Mouse (Mus musculus): ENCODE measurements at regions not wholly inside any gene's neighbourhood (a gene's known extent, or its start where the extent isn't known, plus 50 kb on each side); places are given as distances from the start of the nearest gene placed in this dataset.
"Not testable (repeated sequence)": the region's sequence is repeated elsewhere in the genome, so short reads cannot be mapped to it uniquely, and the experiment has no call there.

DNA sequence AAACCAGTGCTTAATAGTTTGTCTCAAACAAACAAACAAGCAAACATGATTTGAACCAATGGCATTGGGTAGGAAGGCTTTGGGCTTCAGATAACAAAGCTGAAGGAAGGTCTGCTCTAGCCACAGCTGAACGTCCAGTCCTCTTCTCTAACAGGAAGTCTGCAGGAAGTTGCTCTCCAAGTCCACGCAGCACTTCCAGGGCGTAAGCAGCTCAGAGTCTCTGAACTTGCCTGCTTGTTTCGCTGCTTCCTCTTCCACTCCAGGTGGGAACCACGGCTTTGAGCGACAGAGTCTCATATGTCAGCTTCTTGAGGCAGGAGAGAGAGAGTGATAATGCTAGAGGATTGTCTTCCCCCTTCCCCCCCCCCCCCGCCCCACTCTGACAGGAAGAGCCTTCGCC, 123.6 kb downstream of the Tnfrsf21 start:
- DNase-seq: no peak

DNA sequence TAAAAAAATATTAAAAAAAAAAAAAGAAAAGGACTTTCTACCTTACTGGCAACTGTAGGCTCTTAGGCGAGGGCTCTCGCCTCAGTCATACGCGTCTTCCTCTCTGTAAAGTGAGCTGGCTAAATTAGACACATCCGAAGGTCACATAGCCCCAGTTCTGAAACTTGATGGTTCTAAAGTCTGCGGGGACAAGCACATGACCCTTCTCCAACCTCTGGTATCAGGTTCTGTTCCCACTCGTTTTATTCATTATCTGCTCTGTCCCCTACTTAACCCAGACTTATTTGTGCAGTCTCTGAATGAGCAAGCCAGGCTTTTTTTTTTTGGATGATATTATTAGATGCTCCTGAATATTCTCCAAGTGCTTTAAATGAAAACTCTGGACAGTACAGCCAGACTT, 125.4 kb downstream of the Tnfrsf21 start:
- no peak for DNase-seq

- no peak for DNase-seq
Measured at GRCm38 (mm10) chr17:43145749-43146148, 124.4 kb upstream of the Adgrf1 start.

GRCm38 (mm10) chr17:43147935-43148334, 122.2 kb upstream of the Adgrf1 start:
- no peak for DNase-seq

DNA sequence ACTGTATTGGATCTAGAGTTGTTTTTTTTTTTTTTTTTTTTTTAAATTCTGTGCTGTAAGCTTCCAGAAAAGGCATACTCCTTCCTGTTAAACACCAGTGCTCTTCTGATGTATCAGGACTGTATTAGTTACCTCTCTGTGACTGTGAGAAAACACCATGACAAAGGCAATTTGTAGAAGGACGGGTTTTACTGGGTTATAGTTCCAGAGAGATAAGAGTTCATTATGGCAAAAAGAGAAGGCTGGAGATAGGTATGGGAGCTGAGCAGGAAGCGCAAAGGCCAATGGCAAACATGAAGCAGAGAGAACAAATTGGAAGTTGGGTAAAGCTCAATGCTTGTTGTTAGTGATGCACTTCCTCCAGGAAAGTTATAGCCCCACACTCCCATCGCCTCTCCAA, 117.5 kb upstream of the Adgrf1 start:
- DNase-seq: no peak

DNA sequence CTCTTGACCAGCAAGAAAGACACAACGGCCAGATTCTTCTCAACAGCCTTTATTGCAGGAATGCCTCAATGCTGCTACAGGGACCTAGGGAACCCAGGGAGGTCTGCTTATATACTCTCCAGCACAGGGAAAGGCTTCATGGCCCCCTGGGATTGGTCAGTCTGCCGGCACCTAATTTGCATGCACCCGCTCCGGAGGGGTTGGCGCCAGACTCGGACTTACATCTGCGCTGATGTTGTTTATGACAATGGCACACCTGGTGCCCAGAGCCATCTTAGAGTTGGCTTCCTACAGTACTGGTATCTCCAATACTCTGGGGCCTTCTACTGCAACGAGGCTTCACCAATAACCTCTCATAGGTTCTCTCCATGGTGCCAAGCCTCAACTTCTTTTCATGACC, 114.9 kb upstream of the Adgrf1 start:
- DNase-seq: not testable (repeated sequence)

GRCm38 (mm10) chr17:43156116-43156515, 114.0 kb upstream of the Adgrf1 start:
- no peak for DNase-seq

DNA sequence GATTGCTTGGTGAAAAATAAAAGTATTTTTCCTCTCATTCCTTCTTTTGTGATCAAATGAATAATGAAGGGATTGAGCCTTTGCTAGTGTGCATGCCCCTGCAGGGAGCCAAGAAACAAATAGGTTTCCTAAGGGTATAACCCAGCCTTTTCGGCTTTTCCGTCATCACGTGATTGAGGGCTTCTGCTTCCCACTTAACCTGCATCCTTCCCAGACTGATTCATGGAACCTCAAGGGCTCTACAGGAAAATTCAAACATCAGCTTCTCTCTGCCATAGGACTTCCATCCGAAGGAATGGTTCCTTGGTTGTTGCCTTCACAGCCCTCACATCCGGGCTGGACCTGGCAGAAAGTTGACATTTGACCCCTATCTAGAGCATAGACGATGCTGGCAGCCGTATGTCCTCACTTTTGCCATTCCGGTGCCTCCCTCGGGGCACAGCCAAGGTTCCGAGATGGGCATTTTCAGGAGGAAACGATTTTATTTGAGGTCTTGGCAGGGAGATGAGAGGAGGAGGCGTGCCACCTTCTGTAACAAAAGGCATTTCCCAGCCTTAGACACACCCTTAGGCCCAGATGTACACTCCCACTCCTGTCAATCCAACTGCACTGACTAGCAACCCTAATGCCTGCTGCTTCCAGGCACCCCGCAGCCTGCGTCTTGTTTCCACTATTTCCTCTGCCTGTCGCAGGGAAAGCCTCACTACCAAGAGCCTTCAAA, 112.2 kb upstream of the Adgrf1 start:
- DNase-seq: peak; percentile 38 to 42

DNA sequence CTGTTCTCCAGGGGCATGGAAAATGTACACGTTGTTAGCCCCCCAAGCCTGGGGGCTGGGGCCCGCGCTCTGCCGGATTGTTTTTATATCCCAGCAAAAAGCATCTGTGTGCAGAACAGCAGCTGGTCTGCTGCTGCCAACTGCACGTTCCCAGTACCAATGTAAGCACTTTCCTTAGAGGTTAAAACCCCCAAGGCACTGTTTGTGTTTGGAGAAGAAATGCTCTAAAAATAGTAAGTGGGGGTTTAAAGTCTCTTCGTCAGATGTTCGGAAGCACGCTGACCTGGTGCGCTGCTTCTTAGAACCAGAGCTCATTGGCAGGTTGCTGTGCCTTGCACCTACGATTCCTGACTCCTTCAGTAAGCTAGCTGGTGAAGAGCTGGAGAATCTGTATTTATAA, 111.4 kb upstream of the Adgrf1 start:
- no peak for DNase-seq

- DNase-seq: not testable (repeated sequence)
Measured at GRCm38 (mm10) chr17:43161306-43161705, 108.8 kb upstream of the Adgrf1 start.

- DNase-seq: no peak
Measured at GRCm38 (mm10) chr17:43163126-43163525, 107.0 kb upstream of the Adgrf1 start.

DNA sequence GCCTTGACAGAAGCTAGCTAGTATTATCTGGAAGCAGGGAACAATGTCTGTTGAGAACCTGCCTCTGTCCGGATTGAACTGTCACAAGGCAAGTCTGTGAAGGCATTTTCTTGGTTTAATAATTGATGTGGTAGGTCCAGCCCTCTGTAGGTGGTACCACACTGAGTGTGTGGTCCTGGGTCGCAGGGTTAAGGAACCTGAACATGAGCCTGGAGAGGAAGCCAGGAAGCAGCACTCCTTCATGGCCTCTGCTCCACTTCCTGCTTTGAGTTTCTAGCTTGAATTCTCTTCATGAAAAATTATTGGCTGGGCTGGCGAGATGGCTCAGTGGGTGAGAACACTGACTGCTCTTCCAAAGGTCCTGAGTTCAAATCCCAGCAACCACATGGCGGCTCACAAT, 104.0 kb upstream of the Adgrf1 start:
- no peak for DNase-seq

DNA sequence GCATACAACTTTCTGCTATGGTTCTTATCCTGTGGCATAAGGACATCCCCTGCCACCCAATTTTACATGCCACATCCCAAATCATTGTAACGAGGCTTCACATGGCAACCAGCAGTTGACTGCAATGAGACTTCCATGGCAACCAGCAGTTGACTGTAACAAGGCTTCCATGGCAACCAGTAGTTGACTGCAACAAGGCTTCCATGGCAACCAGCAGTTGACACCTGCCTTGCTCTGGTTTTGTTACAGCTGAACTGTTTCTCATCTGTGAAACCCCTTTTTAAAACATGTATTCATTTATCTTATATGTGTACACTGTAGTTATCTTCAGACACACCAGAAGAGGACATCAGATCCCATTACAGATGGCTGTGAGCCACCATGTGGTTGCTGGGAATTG, 100.7 kb upstream of the Adgrf1 start:
- no peak for DNase-seq

DNA sequence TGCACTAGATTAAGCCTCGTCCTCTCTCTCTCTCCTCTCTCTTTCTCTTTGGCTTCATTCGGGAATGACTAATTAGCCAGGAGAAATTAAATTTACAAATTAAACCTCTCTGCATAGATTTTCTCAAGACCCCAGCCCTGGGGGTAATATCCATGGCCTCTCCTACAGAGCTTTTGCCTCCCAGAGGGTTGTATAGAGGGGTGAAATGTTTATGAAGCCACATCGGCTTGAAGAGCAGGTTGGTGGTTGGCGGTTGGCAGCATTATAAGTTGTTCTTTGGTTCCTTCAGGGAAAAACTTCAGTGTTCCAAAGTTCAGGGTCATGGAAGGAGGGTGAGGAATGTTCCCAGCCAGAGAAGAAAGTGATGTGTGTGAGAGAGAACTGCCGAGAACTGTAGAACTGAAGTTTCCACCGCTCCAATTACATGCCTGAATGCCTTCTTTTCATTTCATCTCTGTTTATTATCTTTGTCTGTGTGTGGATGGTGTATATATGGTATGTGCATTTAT, 97.4 kb upstream of the Adgrf1 start:
- DNase-seq: no peak

GRCm38 (mm10) chr17:43174860-43175259, 95.3 kb upstream of the Adgrf1 start:
- no peak for DNase-seq

DNA sequence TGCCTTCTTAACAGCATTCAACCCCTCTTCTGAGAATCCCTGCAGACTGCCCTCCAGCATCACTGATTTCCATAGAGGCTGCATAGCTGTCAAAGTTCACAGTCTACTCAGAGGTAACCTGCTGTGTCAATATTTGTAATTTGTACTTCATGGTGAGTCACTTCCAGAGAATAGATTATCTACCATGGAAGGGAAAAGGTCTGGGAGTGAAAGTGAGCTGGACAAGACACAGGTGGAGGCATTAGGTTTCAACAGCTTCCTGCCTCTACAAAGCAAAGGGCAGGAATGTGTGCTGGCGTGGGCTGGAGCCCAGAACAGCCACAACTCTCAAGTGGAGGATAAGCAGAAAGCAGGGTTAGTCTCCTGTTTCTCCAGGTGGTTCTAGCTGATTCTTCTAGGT, 92.9 kb upstream of the Adgrf1 start:
- no peak for DNase-seq

- DNase-seq: no peak
Measured at GRCm38 (mm10) chr17:43190016-43190415, 80.1 kb upstream of the Adgrf1 start.

DNA sequence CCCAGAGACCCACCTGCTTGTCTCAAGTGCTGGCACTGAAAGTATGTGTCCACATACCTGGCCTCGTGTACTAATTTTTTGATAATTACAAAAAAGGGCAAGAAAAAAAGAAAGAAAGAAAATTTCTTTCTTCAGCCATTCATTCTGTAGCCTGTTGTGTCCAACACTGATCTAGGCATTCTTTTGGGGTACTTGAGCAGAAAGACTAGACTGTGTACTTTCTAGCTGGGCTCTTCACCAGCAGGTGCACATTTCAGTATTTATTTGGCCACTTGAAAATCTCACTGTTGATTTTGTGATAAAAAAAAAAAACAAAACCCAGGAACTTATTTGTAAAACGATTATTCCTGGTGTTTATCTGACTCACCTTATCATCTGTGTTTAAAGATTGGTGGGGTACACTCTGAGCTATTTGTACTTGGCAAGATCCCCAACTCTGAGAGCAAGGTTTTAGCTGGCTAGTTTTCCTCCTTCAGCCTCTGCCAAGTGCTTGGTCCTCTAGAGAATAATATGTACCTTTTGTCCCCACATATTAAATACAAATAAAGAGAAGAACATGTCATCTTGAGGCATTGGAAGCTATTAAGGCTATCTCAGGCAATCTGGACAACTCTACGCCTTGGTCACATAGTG, 79.2 kb upstream of the Adgrf1 start:
- no peak for DNase-seq

DNA sequence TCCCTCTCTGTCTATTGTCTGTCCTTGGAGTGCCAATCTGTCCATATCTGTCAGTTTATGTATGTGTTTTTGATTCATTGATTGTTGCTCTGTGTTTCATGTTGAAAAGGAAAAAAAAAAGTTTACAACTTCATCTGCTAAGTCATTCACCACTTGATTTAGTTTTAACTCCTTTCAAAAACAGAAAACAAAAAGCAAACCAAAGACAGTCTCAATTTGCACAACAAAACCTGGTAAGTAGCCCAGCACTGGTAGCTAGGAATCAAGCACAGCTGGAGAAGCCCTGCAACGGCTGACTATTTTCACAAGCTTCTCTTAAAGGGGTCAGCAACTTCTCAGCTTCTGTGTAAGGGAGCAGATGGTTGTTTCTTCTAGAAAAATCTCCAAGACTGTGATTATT, 72.9 kb upstream of the Adgrf1 start:
- no peak for DNase-seq

GRCm38 (mm10) chr17:43200832-43201231, 69.3 kb upstream of the Adgrf1 start:
- DNase-seq: no peak

- no peak for DNase-seq
Measured at GRCm38 (mm10) chr17:43206701-43207470, 63.2 kb upstream of the Adgrf1 start.

DNA sequence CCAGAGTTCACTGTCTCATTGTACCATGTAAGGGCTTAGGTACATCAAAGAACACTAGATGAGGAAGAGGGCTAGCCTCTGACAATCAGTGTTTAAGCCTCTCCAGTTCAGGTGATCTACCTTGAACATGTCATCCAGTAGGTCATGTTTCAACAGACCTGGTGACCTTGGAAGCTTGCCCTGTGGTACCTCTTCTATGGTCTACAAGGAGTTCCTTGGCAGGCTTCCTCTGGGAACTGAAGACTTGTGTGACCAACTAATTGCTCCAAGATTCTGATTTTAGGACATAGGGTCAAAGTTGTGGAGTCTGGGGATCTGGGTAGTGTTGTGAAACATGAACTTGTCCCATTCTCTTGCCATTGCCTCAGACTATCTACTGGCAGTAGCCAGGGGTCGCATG, 60.4 kb upstream of the Adgrf1 start:
- no peak for DNase-seq

GRCm38 (mm10) chr17:43214038-43214437, 56.1 kb upstream of the Adgrf1 start:
- no peak for DNase-seq

DNA sequence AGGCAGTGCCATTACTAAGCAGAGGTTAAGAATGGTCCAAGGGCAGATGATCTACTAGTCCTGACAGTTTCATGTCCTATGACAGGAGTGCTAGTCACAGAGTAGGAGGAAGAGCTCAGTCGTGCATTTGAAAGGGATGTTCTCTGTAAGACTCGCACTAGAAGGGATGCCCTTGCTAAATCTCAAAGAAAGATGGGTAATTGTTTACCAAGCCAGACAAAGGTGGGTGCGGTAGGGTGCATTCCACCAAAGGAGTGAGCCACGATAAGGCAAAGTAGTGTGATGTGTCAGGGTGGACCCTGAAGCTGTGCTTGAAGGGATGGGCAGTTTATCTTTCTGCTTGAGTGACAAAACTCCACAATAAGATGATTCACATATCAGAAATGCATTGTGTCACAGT, 50.5 kb upstream of the Adgrf1 start:
- DNase-seq: no peak

Measured in cerebellum, postnatal 10 days (tissue).